In genomic region chr1:180811596-180812462, GRCm38 (mm10) we compare ENCODE assay signal across 8 mouse cellular contexts. TPM values are rescaled to one million over a fixed set of nuclear protein-coding genes. Genes with fewer than 3 reads are reported as not detected.
DNase-seq lines count a peak whose midpoint lies in the region; ATAC-seq and TF ChIP-seq lines count a peak whose summit lies in the region.

No protein-coding gene starts in this region.

- peaks cover 10% of the 10 kb centered on the region for H3K79me2 ChIP-seq in heart, adult 2 months (replicated peaks; ENCODE audit: control insufficient read depth, insufficient read depth, low read length)

- H3K9me3 ChIP-seq in embryonic facial prominence, embryonic 10.5 days, result no peaks in the 10 kb centered on the region
- no peaks in the 10 kb centered on the region for H3K9me3 ChIP-seq in intestine, embryonic 14.5 days (ENCODE audit: control insufficient read depth, low read length)

- intact Hi-C loops in heart, adult 2 months (cut with DNase I), result loop anchor here (1.0 kb wide), 1 partner anchor 44 kb away; no protein-coding TSS in a partner anchor

- peak overlapping the region; percentile 99 for H3K4me3 ChIP-seq in heart, adult 2 months
- H3K4me3 ChIP-seq in embryonic facial prominence, embryonic 10.5 days, result peak overlapping the region; percentile 96
- peak overlapping the region; percentile 86 for H3K4me3 ChIP-seq in intestine, embryonic 14.5 days (ENCODE audit: low read depth, low read length)

- TF ChIP-seq POLR2A in heart, adult 2 months (IDR thresholded peaks at IDR 0.05; ENCODE audit: insufficient read depth, low read depth, low read length), result no peak

- no peak for TF ChIP-seq EP300 in heart, adult 2 months (IDR thresholded peaks at IDR 0.05; ENCODE audit: insufficient read depth, low read depth, low read length)

- peak overlapping the region; percentile 55 for H3K4me2 ChIP-seq in intestine, embryonic 14.5 days (ENCODE audit: low read length)

- H3K9ac ChIP-seq in heart, adult 2 months (ENCODE audit: low read depth, low read length), result peak overlapping the region; percentile 100
- peak overlapping the region; percentile 99 for H3K9ac ChIP-seq in intestine, embryonic 14.5 days (ENCODE audit: low read length)

- peaks cover 10% of the 10 kb centered on the region for H3K4me1 ChIP-seq in heart, adult 2 months (ENCODE audit: control insufficient read depth, insufficient read depth, low read length)
- H3K4me1 ChIP-seq in embryonic facial prominence, embryonic 10.5 days, result peaks cover 30% of the 10 kb centered on the region
- peaks cover 13% of the 10 kb centered on the region; the same call in 1 of the 2 replicates for H3K4me1 ChIP-seq in intestine, embryonic 14.5 days (replicated peaks; ENCODE audit: control insufficient read depth, insufficient read depth, low read length)

- ATAC-seq in intestine, embryonic 14.5 days (replicated peaks; ENCODE audit: low FRiP score, low TSS enrichment, low read depth), result no peak

- H3K27me3 ChIP-seq in heart, adult 2 months (ENCODE audit: control insufficient read depth, insufficient read depth, low read length), result no peaks in the 10 kb centered on the region
- no peaks in the 10 kb centered on the region for H3K27me3 ChIP-seq in embryonic facial prominence, embryonic 10.5 days (replicated peaks; ENCODE audit: low read depth, poor library complexity, severe bottlenecking)
- no peaks in the 10 kb centered on the region for H3K27me3 ChIP-seq in intestine, embryonic 14.5 days (replicated peaks; ENCODE audit: control insufficient read depth, insufficient read depth, low read length)

- no peak for DNase-seq in heart, adult 2 months
- DNase-seq in heart, adult 9 months (ENCODE audit: low spot score in 2 of 2), result no peak
- DNase-seq in CD4-positive, CD25-positive, alpha-beta regulatory T cell, adult 2 months (ENCODE audit: low read depth, low spot score), result peak; percentile 62
- DNase-seq in embryonic facial prominence, embryonic 10.5 days (ENCODE audit: low spot score), result no peak
- DNase-seq in intestine, embryonic 14.5 days (ENCODE audit: low spot score), result peak; percentile 62
- peak; percentile 47 for DNase-seq in lung, postnatal 25 days (ENCODE audit: low spot score)
- no peak for DNase-seq in urinary bladder, postnatal 14 days (ENCODE audit: low spot score)
- DNase-seq in adrenal gland, postnatal 36 days, result no peak

- peak; percentile 77 for TF ChIP-seq CTCF in heart, adult 2 months (IDR thresholded peaks at IDR 0.05)

- under 1% methylated on average over 27 of the region's 27 CpGs for WGBS in heart, adult 2 months
- WGBS in embryonic facial prominence, embryonic 10.5 days, result 7% methylated on average over 27 of the region's 27 CpGs
- WGBS in intestine, embryonic 14.5 days, result 2% methylated on average over 27 of the region's 27 CpGs

- peaks cover 41% of the 10 kb centered on the region for H3K36me3 ChIP-seq in heart, adult 2 months (ENCODE audit: control insufficient read depth, insufficient read depth, low read length)
- H3K36me3 ChIP-seq in embryonic facial prominence, embryonic 10.5 days (replicated peaks), result peaks cover 44% of the 10 kb centered on the region
- peaks cover 43% of the 10 kb centered on the region for H3K36me3 ChIP-seq in intestine, embryonic 14.5 days (ENCODE audit: control insufficient read depth, insufficient read depth, low read length)

- H3K27ac ChIP-seq in heart, adult 2 months, result peak overlapping the region; percentile 98
- H3K27ac ChIP-seq in embryonic facial prominence, embryonic 10.5 days (replicated peaks), result peak overlapping the region; percentile 100
- peak overlapping the region; percentile 100 for H3K27ac ChIP-seq in intestine, embryonic 14.5 days (ENCODE audit: low read depth)

RNA-seq across cellular contexts. Expression of gene H3f3a, which starts 1.9 kb away (rescaled TPM):
- total RNA-seq in heart, adult 2 months (2021), result 100 to 1,000 TPM; 405 to 430 TPM
- polyA plus RNA-seq in heart, adult 2 months (2012; rRNA removed), result 258 and 363 TPM in 2 replicates
- polyA plus RNA-seq in embryonic facial prominence, embryonic 10.5 days (2016; fragmentation: Nextera tagmentation; extraction: Ambion mirVana), result 2,636 and 2,772 TPM in 2 replicates
- 2,025 and 2,200 TPM in 2 replicates for polyA plus RNA-seq in intestine, embryonic 14.5 days (2014; fragmentation: Nextera tagmentation; extraction: Ambion mirVana)
- 100 to 1,000 TPM; 680 to 813 TPM for total RNA-seq in adrenal gland, postnatal 36 days (2021)

RNA-seq across cellular contexts. Expression of gene Sde2, which starts 39.1 kb away (rescaled TPM):
- total RNA-seq in heart, adult 2 months (2021), result 10 to 100 TPM; 11.7 to 12.1 TPM
- 5.0 and 9.8 TPM in 2 replicates for polyA plus RNA-seq in heart, adult 2 months (2012; rRNA removed)
- 45.4 and 46.8 TPM in 2 replicates for polyA plus RNA-seq in embryonic facial prominence, embryonic 10.5 days (2016; fragmentation: Nextera tagmentation; extraction: Ambion mirVana)
- 31.4 and 35.5 TPM in 2 replicates for polyA plus RNA-seq in intestine, embryonic 14.5 days (2014; fragmentation: Nextera tagmentation; extraction: Ambion mirVana)
- total RNA-seq in adrenal gland, postnatal 36 days (2021), result 10 to 100 TPM; 24.6 to 30.5 TPM

Comparison
In these comparisons a context has a peak if more than half of its experiments do, and no peak if none do; other contexts are left out.
1. DNase-seq: peak in CD4-positive, CD25-positive, alpha-beta regulatory T cell, adult 2 months (single experiment), intestine, embryonic 14.5 days (single experiment) and lung, postnatal 25 days (single experiment); none in heart, adult 2 months (0 of 2), heart, adult 9 months (0 of 2), embryonic facial prominence, embryonic 10.5 days (single experiment), urinary bladder, postnatal 14 days (single experiment) and adrenal gland, postnatal 36 days (0 of 2).
2. Peak in every context shown above with its lines, with median percentiles within 50 percentile points of each other: H3K27ac ChIP-seq and H3K4me3 ChIP-seq.